Comparison of ENCODE assay signal across 8 mouse cellular contexts in genomic region chr11:95000128-95000527, GRCm38 (mm10). TPM values are rescaled to one million over a fixed set of nuclear protein-coding genes. Genes with fewer than 3 reads are reported as not detected.
DNase-seq lines count a peak whose midpoint lies in the region; ATAC-seq and TF ChIP-seq lines count a peak whose summit lies in the region.

No protein-coding gene starts in this region.

- no peaks in the 10 kb centered on the region for H3K27me3 ChIP-seq in heart, embryonic 16.5 days (ENCODE audit: control insufficient read depth, insufficient read depth, low read length)
- H3K27me3 ChIP-seq in spleen, adult 2 months (ENCODE audit: control insufficient read depth, insufficient read depth, low read length): no peaks in the 10 kb centered on the region
- H3K27me3 ChIP-seq in limb, embryonic 10.5 days (ENCODE audit: low read depth, poor library complexity, severe bottlenecking): no peaks in the 10 kb centered on the region

- no peak for ATAC-seq in heart, embryonic 16.5 days (replicated peaks; ENCODE audit: extremely low read depth, insufficient read depth, low FRiP score)

- DNase-seq in heart, adult 9 months (ENCODE audit: low spot score in 2 of 2): no peak
- DNase-seq in spleen, adult 2 months (ENCODE audit: low read depth in 1 of 2, low spot score in 2 of 2): no peak
- DNase-seq in spleen, adult 12 weeks (ENCODE audit: low spot score): no peak
- DNase-seq in limb, embryonic 10.5 days (ENCODE audit: low spot score): no peak
- DNase-seq in thymus, postnatal 14 days: peak; percentile 43
- DNase-seq in cerebellum, postnatal 25 days: no peak
- no peak for DNase-seq in right cerebral cortex, postnatal 10 days (ENCODE audit: low spot score in 2 of 2)

- peaks cover 38% of the 10 kb centered on the region for H3K4me1 ChIP-seq in heart, embryonic 16.5 days (ENCODE audit: control insufficient read depth, insufficient read depth, low read length)
- peaks cover 27% of the 10 kb centered on the region; the same call in 1 of the 2 replicates for H3K4me1 ChIP-seq in spleen, adult 2 months (ENCODE audit: control insufficient read depth, insufficient read depth, insufficient read length)
- peaks cover 36% of the 10 kb centered on the region for H3K4me1 ChIP-seq in limb, embryonic 10.5 days

- H3K9me3 ChIP-seq in heart, embryonic 16.5 days (replicated peaks; ENCODE audit: control insufficient read depth, low read length): no peaks in the 10 kb centered on the region
- no peaks in the 10 kb centered on the region for H3K9me3 ChIP-seq in limb, embryonic 10.5 days (replicated peaks)

- WGBS in heart, embryonic 16.5 days: 66% methylated on average over 8 of the region's 8 CpGs
- WGBS in spleen, adult 2 months: 63% methylated on average over 8 of the region's 8 CpGs
- WGBS in limb, embryonic 10.5 days: 71% methylated on average over 8 of the region's 8 CpGs

- H3K27ac ChIP-seq in heart, embryonic 16.5 days (ENCODE audit: low read length): peak overlapping the region; percentile 59
- H3K27ac ChIP-seq in spleen, adult 2 months (ENCODE audit: insufficient read depth, low read length): peak overlapping the region; percentile 61
- H3K27ac ChIP-seq in limb, embryonic 10.5 days: peak overlapping the region; percentile 53

- H3K4me3 ChIP-seq in heart, embryonic 16.5 days (ENCODE audit: low read length): no peak overlapping the region
- no peak overlapping the region for H3K4me3 ChIP-seq in spleen, adult 2 months (ENCODE audit: extremely low read depth, insufficient read depth, insufficient read length)
- no peak overlapping the region for H3K4me3 ChIP-seq in limb, embryonic 10.5 days

- no peak for TF ChIP-seq CTCF in spleen, adult 2 months (IDR thresholded peaks at IDR 0.05; ENCODE audit: extremely low read depth, insufficient read depth, insufficient read length, insufficient replicate concordance)

- H3K9ac ChIP-seq in heart, embryonic 16.5 days (ENCODE audit: low read length): no peak overlapping the region

- peaks cover 42% of the 10 kb centered on the region for H3K36me3 ChIP-seq in heart, embryonic 16.5 days (ENCODE audit: control insufficient read depth, insufficient read depth)
- H3K36me3 ChIP-seq in spleen, adult 2 months (ENCODE audit: control insufficient read depth, insufficient read depth, low read length): peaks cover 22% of the 10 kb centered on the region
- peaks cover 99% of the 10 kb centered on the region for H3K36me3 ChIP-seq in limb, embryonic 10.5 days

- no peak overlapping the region for H3K4me2 ChIP-seq in heart, embryonic 16.5 days (ENCODE audit: low read depth, low read length)

- TF ChIP-seq POLR2A in spleen, adult 2 months (IDR thresholded peaks at IDR 0.05; ENCODE audit: low read depth, low read length): no peak

RNA-seq across cellular contexts. Expression of gene Ppp1r9b, which starts 9.3 kb away (rescaled TPM):
- 5.8 and 6.4 TPM in 2 replicates for polyA plus RNA-seq in heart, embryonic 16.5 days (2015; fragmentation: Nextera tagmentation; extraction: Ambion mirVana)
- polyA plus RNA-seq in spleen, adult 2 months (2012; rRNA removed): 51.9 and 54.5 TPM in 2 replicates
- polyA plus RNA-seq in limb, embryonic 10.5 days (2016; fragmentation: Nextera tagmentation; extraction: Ambion mirVana): 9.9 and 10.8 TPM in 2 replicates

RNA-seq across cellular contexts. Expression of gene Samd14, which starts 9.6 kb away (rescaled TPM):
- polyA plus RNA-seq in heart, embryonic 16.5 days (2015; fragmentation: Nextera tagmentation; extraction: Ambion mirVana): 8.6 and 9.0 TPM in 2 replicates
- 19.3 and 23.7 TPM in 2 replicates for polyA plus RNA-seq in spleen, adult 2 months (2012; rRNA removed)
- polyA plus RNA-seq in limb, embryonic 10.5 days (2016; fragmentation: Nextera tagmentation; extraction: Ambion mirVana): 29.7 and 39.2 TPM in 2 replicates

RNA-seq across cellular contexts. Expression of gene Sgca, which starts 24.0 kb away (rescaled TPM):
- polyA plus RNA-seq in heart, embryonic 16.5 days (2015; fragmentation: Nextera tagmentation; extraction: Ambion mirVana): 27.9 and 29.4 TPM in 2 replicates
- 0.85 and 1.5 TPM in 2 replicates for polyA plus RNA-seq in spleen, adult 2 months (2012; rRNA removed)
- 0.23 TPM in 1 of 2 replicates, not detected in the other for polyA plus RNA-seq in limb, embryonic 10.5 days (2016; fragmentation: Nextera tagmentation; extraction: Ambion mirVana)

RNA-seq across cellular contexts. Expression of gene Hils1, which starts 32.7 kb away (rescaled TPM):
- 0.33 TPM in 1 of 2 replicates, not detected in the other for polyA plus RNA-seq in heart, embryonic 16.5 days (2015; fragmentation: Nextera tagmentation; extraction: Ambion mirVana)
- polyA plus RNA-seq in spleen, adult 2 months (2012; rRNA removed): not detected in 2 replicates
- polyA plus RNA-seq in limb, embryonic 10.5 days (2016; fragmentation: Nextera tagmentation; extraction: Ambion mirVana): not detected in 2 replicates

RNA-seq across cellular contexts. Expression of gene Pdk2, which starts 41.0 kb away (rescaled TPM):
- polyA plus RNA-seq in heart, embryonic 16.5 days (2015; fragmentation: Nextera tagmentation; extraction: Ambion mirVana): 141 and 148 TPM in 2 replicates
- 12.6 and 13.8 TPM in 2 replicates for polyA plus RNA-seq in spleen, adult 2 months (2012; rRNA removed)
- 9.8 and 21.2 TPM in 2 replicates for polyA plus RNA-seq in limb, embryonic 10.5 days (2016; fragmentation: Nextera tagmentation; extraction: Ambion mirVana)

Comparison
In these comparisons a context has a peak if more than half of its experiments do, and no peak if none do; other contexts are left out.
1. RNA of gene Sgca, which starts 24.0 kb away (polyA plus RNA-seq): 27.9 to 29.4 TPM in heart, embryonic 16.5 days; 0.85 to 1.5 TPM in spleen, adult 2 months and 0.23 TPM in limb, embryonic 10.5 days; every median in the first group is over 10 times any median in the second.
2. Peak in every context shown above with its lines, with median percentiles within 50 percentile points of each other: H3K27ac ChIP-seq.